Mouse (Mus musculus) CH12.LX (cell line): ENCODE results near the gene Fbxw4. TPM values are rescaled to one million over a fixed set of nuclear protein-coding genes. Genes with fewer than 3 reads are reported as not detected.
"Not testable (repeated sequence)": the region's sequence is repeated elsewhere in the genome, so short reads cannot be mapped to it uniquely, and the experiment has no call there.

Source experiments
- DNase-seq: peaks from one replicate; pipeline ENCODE4 v3.0.0-alpha.2; 2013; ENCODE audit errors: extremely low read depth
- H3K27ac ChIP-seq: 2 replicates; pipeline ENCODE4 v1.5.1; 2012; ENCODE audit warnings: low read depth, mild to moderate bottlenecking, control low read depth, moderate library complexity; ENCODE audit not compliant: insufficient read depth
- H3K27me3 ChIP-seq: replicated peaks from 2 replicates; pipeline ENCODE3; 2012; ENCODE audit warnings: inconsistent platforms
- H3K36me3 ChIP-seq, 2 experiments: replicated peaks in 1 of 2; 2 replicates each; pipeline versions ENCODE3 to v1.6.1; 2012; ENCODE audit warnings: inconsistent platforms in 1 of 2, low read length in 1 of 2, mild to moderate bottlenecking in 1 of 2, mixed read lengths in 1 of 2, moderate library complexity in 1 of 2; ENCODE audit not compliant: control insufficient read depth in 1 of 2, insufficient read depth in 1 of 2
- H3K4me1 ChIP-seq, 2 experiments: 2 replicates each; pipeline ENCODE4 v1.6.1; 2012; ENCODE audit warnings: inconsistent platforms in 1 of 2, moderate library complexity in 1 of 2; ENCODE audit not compliant: insufficient read depth in 2 of 2, control insufficient read depth in 1 of 2
- H3K4me2 ChIP-seq: 2 replicates; pipeline ENCODE4 v1.6.1; 2012; ENCODE audit warnings: low read depth, mild to moderate bottlenecking, control low read depth; ENCODE audit not compliant: poor library complexity, insufficient read depth, severe bottlenecking
- H3K4me3 ChIP-seq, 3 experiments: fragments of 150-350 bp in 1 of 3; sonication (generic) in 1 of 3; replicated peaks in 1 of 3; 2 replicates each; pipeline versions ENCODE3 to v1.5.1; 2011 to 2012; ENCODE audit warnings: low read depth in 2 of 3, low read length in 2 of 3, mild to moderate bottlenecking in 2 of 3, moderate library complexity in 2 of 3, control low read depth in 1 of 3, improper control_type of control experiment in 1 of 3, inconsistent platforms in 1 of 3, mixed read lengths in 1 of 3; ENCODE audit not compliant: poor library complexity in 1 of 3
- H3K79me2 ChIP-seq: replicated peaks from 2 replicates; pipeline ENCODE4 v1.6.1; 2012; ENCODE audit warnings: mild to moderate bottlenecking, moderate library complexity; ENCODE audit not compliant: control insufficient read depth, poor library complexity, insufficient read depth, severe bottlenecking; ENCODE audit errors: extremely low read depth
- H3K9ac ChIP-seq: 2 replicates; pipeline ENCODE4 v1.6.1; 2012; ENCODE audit warnings: low read depth, mild to moderate bottlenecking, control low read depth, moderate library complexity; ENCODE audit not compliant: insufficient read depth
- H3K9me3 ChIP-seq: replicated peaks from 2 replicates; pipeline ENCODE3; 2012; ENCODE audit warnings: low read length, inconsistent platforms, mixed read lengths
- BHLHE40 ChIP-seq: IDR thresholded peaks from 2 replicates; pipeline ENCODE4 v1.6.1; 2011; ENCODE audit warnings: mild to moderate bottlenecking, low read depth, low read length, improper control_type of control experiment
- CTCF ChIP-seq, 2 experiments: IDR thresholded peaks in 1 of 2; conservative IDR thresholded peaks in 1 of 2; 2 replicates each; pipeline ENCODE4 v1.5.1; 2011 to 2012; ENCODE audit warnings: low read depth in 2 of 2, low read length in 2 of 2, improper control_type of control experiment in 1 of 2, inconsistent platforms in 1 of 2, mild to moderate bottlenecking in 1 of 2, moderate library complexity in 1 of 2
- ELF1 ChIP-seq: IDR thresholded peaks from 2 replicates; pipeline ENCODE4 v1.6.1; 2014; ENCODE audit warnings: low read depth, mild to moderate bottlenecking, inconsistent platforms, low read length, improper control_type of control experiment
- KAT2A ChIP-seq: IDR thresholded peaks from 2 replicates; pipeline ENCODE4 v1.6.1; 2012; ENCODE audit warnings: low read length, improper control_type of control experiment, inconsistent platforms; ENCODE audit not compliant: insufficient replicate concordance
- MAX ChIP-seq: IDR thresholded peaks from 2 replicates; pipeline ENCODE4 v1.6.1; 2011; ENCODE audit warnings: low read length, improper control_type of control experiment
- MAZ ChIP-seq: IDR thresholded peaks from 2 replicates; pipeline ENCODE4 v1.6.1; 2012; ENCODE audit warnings: low read depth, mild to moderate bottlenecking, inconsistent platforms, low read length, improper control_type of control experiment, moderate library complexity
- NELFE ChIP-seq: IDR thresholded peaks from 2 replicates; pipeline ENCODE4 v1.6.1; 2011; ENCODE audit warnings: low read depth, low read length, improper control_type of control experiment
- NRF1 ChIP-seq: IDR thresholded peaks from 2 replicates; pipeline ENCODE4 v1.6.1; 2014; ENCODE audit warnings: low read depth, mild to moderate bottlenecking, inconsistent platforms, low read length, improper control_type of control experiment, moderate library complexity
- dilution Hi-C: fragments of 300-500 bp; cut with MboI; formaldehyde crosslinking; loops from 2 replicates; pipeline ENCODE4 v1.14.3; 2020; ENCODE audit warnings: low sequenced_read_pairs; ENCODE audit not compliant: extremely low pct_unique_long_range_greater_than_20kb, extremely low pct_ligation_motif_present
- in situ Hi-C: fragments of 300-500 bp; cut with MboI; formaldehyde crosslinking; loops from 3 replicates; pipeline ENCODE4 v1.14.3; 2019; ENCODE audit warnings: low sequenced_read_pairs, low pct_ligation_motif_present, low pct_unique_long_range_greater_than_20kb, mixed read lengths
- polyA plus RNA-seq: library from polyadenylated mRNA; unstranded; fragments of >175 nt; gene quantifications from 2 replicates; pipeline ENCODE4 v1.2.1, GENCODE M21; 2012; ENCODE audit warnings: low read depth; ENCODE audit not compliant: insufficient read length
- total RNA-seq, 2 experiments: library from RNA; depleted of rRNA; stranded (reverse); fragments of 300-350 nt in 1 of 2; fragments of >200 nt in 1 of 2; gene quantifications; 2 replicates each; pipeline ENCODE4 v1.2.3; 2012 to 2014

The Fbxw4 gene
- total and polyA plus RNA-seq, 3 experiments = 4.5 to 8.6 (median 7.5) TPM

GRCm38 (mm10) chr19:45549948-45550347 is 110.2 kb downstream of the Fbxw4 start:
- Histone ChIP-seq H3K4me3 (no peak overlapping the region), H3K27ac (no peak overlapping the region), H3K4me1 (peaks cover 0 to 30% of the 10 kb centered on the region in 2 experiments; a peak in 2 of 4 replicates), H3K9me3 (no peaks in the 10 kb centered on the region), H3K79me2 (no peaks in the 10 kb centered on the region), H3K4me2 (no peak overlapping the region), H3K9ac (no peak overlapping the region), H3K27me3 (peaks cover 11% of the 10 kb centered on the region), H3K36me3 (peaks cover 28 to 33% of the 10 kb centered on the region in 2 experiments)
- in situ Hi-C loops = loop anchor here (5.0 to 25.0 kb wide), 3 partner anchors 243 to 462 kb away; partner anchors contain the start of gene Hps6
- no peak for DNase-seq
- dilution Hi-C loops = no loop called here
- TF ChIP-seq NELFE (no peak), MAZ (no peak)
- TF ChIP-seq, all 38 proteins: peak for 0

- H3K27ac ChIP-seq = no peak overlapping the region
- in situ Hi-C loops = loop anchor here (5.0 kb wide), 2 partner anchors 242 to 327 kb away; no protein-coding TSS in a partner anchor
These were observed 110.8 kb downstream of the Fbxw4 start for GRCm38 (mm10) chr19:45549128-45549915.

GRCm38 (mm10) chr19:45548196-45548595 is 111.9 kb downstream of the Fbxw4 start:
- in situ Hi-C loops = loop anchor here (5.0 kb wide), 2 partner anchors 241 to 326 kb away; no protein-coding TSS in a partner anchor
- H3K4me2 ChIP-seq, H3K4me3 ChIP-seq, H3K9me3 ChIP-seq, H3K9ac ChIP-seq, dilution Hi-C loops, DNase-seq, H3K27ac ChIP-seq, H3K79me2 ChIP-seq: not testable (repeated sequence)
- Histone ChIP-seq H3K4me1 (peaks cover 0 to 38% of the 10 kb centered on the region in 2 experiments; a peak in 2 of 4 replicates), H3K27me3 (peaks cover 17% of the 10 kb centered on the region), H3K36me3 (peaks cover 10 to 16% of the 10 kb centered on the region in 2 experiments)

More at GRCm38 (mm10) chr19:45549128-45549915, 110.8 kb downstream of the Fbxw4 start:
- Histone ChIP-seq H3K36me3 (peaks cover 21 to 27% of the 10 kb centered on the region in 2 experiments), H3K9me3 (no peaks in the 10 kb centered on the region), H3K4me1 (peaks cover 0 to 35% of the 10 kb centered on the region in 2 experiments; a peak in 2 of 4 replicates), H3K79me2 (no peaks in the 10 kb centered on the region), H3K9ac (no peak overlapping the region), H3K4me3 (no peak overlapping the region), H3K4me2 (no peak overlapping the region), H3K27me3 (peaks cover 11% of the 10 kb centered on the region)
- dilution Hi-C loops = no loop called here
- no peak for DNase-seq
- TF ChIP-seq BHLHE40 = no peak
- TF ChIP-seq NRF1 = no peak
- TF ChIP-seq ELF1 = no peak
- TF ChIP-seq KAT2A = no peak
- TF ChIP-seq CTCF (conservative IDR thresholded peaks at IDR 0.05 in 1 of 2, IDR thresholded peaks at IDR 0.05 in 1 of 2; ENCODE audit: low read depth in 2 of 2, low read length in 2 of 2) = no peak
- no peak for TF ChIP-seq MAX
